Mouse (Mus musculus) E14TG2a.4 (cell line): ENCODE data around the gene Ifitm5.

Experiments
- CTCF ChIP-seq: conservative IDR thresholded peaks from 2 replicates; pipeline ENCODE4 v1.5.1; 2014; ENCODE audit warnings: low read length
- POU5F1 ChIP-seq: IDR thresholded peaks from 2 replicates; pipeline ENCODE4 v1.6.1; 2014; ENCODE audit warnings: low read length, borderline replicate concordance

- no peak for TF ChIP-seq CTCF
- TF ChIP-seq POU5F1: no peak
Measured at GRCm38 (mm10) chr7:140998853-140999700, 49.0 kb upstream of the Ifitm5 start.
